Comparison of ENCODE assay signal across 8 mouse cellular contexts in the genomic region with DNA sequence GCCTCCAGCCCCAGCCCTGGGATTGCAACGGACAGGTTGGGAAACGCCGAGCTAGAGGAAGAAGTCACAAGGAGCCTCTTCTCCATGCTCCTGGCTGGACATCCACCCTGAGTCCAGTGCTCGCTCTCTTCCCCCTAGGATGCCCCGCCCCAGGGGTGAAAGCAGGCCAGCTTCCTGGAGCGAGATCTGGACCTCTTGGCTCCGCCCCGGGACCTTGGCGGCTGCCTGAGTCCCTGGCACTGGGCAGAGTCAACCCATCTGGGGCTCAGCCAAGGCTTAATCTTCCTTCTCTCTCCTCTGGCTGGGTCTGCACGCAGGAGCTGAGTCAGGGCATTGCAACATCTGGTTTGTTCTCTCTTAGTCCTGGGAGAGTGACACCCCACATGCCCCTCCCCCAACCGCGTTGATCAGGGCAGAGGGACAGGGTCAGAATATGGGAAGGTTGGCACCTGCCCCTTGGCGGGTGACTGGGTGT. TPM values are rescaled to one million over a fixed set of nuclear protein-coding genes. Genes with fewer than 3 reads are reported as not detected.
DNase-seq lines count a peak whose midpoint lies in the region; ATAC-seq and TF ChIP-seq lines count a peak whose summit lies in the region.
"Had no signal": no experiment of that assay in that cellular context is flagged by ENCODE, and none has a peak within 500 bp of the region (broad histone marks: within the 10 kb centered on the region; RNA-seq: fewer than 3 reads in every experiment).

No protein-coding gene starts in this region.

- H3K9ac ChIP-seq in liver, embryonic 15.5 days = no peak overlapping the region

- peak overlapping the region; percentile 33; the same call in 1 of the 2 replicates for H3K27ac ChIP-seq in liver, embryonic 15.5 days (replicated peaks)
- peak overlapping the region; percentile 81 for H3K27ac ChIP-seq in small intestine, adult 2 months (ENCODE audit: insufficient read depth, low read depth, low read length)

- H3K36me3 ChIP-seq in E14TG2a.4 (ENCODE audit: insufficient read depth, low read length) = no peaks in the 10 kb centered on the region
- no peaks in the 10 kb centered on the region for H3K36me3 ChIP-seq in liver, embryonic 15.5 days (replicated peaks)
- H3K36me3 ChIP-seq in small intestine, adult 2 months (ENCODE audit: control insufficient read depth, insufficient read depth, low read length) = no peaks in the 10 kb centered on the region

- ATAC-seq in hematopoietic stem cell, adult 5-6 weeks (replicated peaks in 1 of 2; ENCODE audit: insufficient read depth in 1 of 2, low FRiP score in 2 of 2, low TSS enrichment in 1 of 2, low read depth in 1 of 2, poor library complexity in 2 of 2, severe bottlenecking in 2 of 2) = peak; percentile 95 to 97
- peak; percentile 68 for ATAC-seq in liver, embryonic 15.5 days (ENCODE audit: insufficient read depth)

- H3K4me3 ChIP-seq in E14TG2a.4 (replicated peaks; ENCODE audit: low read length) = peak overlapping the region; percentile 61
- H3K4me3 ChIP-seq in liver, embryonic 15.5 days (replicated peaks) = no peak overlapping the region
- peak overlapping the region; percentile 7; the same call in 1 of the 2 replicates for H3K4me3 ChIP-seq in small intestine, adult 2 months (ENCODE audit: low read depth, low read length)

- H3K9me3 ChIP-seq in E14TG2a.4 (ENCODE audit: low read length) = no peaks in the 10 kb centered on the region
- H3K9me3 ChIP-seq in liver, embryonic 15.5 days (replicated peaks) = no peaks in the 10 kb centered on the region

- peak overlapping the region; percentile 27 for H3K4me2 ChIP-seq in liver, embryonic 15.5 days

- no peaks in the 10 kb centered on the region for H3K27me3 ChIP-seq in E14TG2a.4 (ENCODE audit: insufficient read depth, low read length)
- H3K27me3 ChIP-seq in liver, embryonic 15.5 days = no peaks in the 10 kb centered on the region
- H3K27me3 ChIP-seq in small intestine, adult 2 months (ENCODE audit: control insufficient read depth, insufficient read depth, low read length) = no peaks in the 10 kb centered on the region

- peaks cover 57% of the 10 kb centered on the region for H3K4me1 ChIP-seq in E14TG2a.4 (replicated peaks; ENCODE audit: low read depth, low read length)
- H3K4me1 ChIP-seq in liver, embryonic 15.5 days (replicated peaks) = peaks cover 18% of the 10 kb centered on the region
- peaks cover 40% of the 10 kb centered on the region for H3K4me1 ChIP-seq in small intestine, adult 2 months (ENCODE audit: control insufficient read depth, insufficient read depth, insufficient read length, low read length)

- TF ChIP-seq POLR2A in small intestine, adult 2 months (IDR thresholded peaks at IDR 0.05; ENCODE audit: low read depth, low read length) = peak; percentile 43; the same call in 1 of the 2 replicates

- 18% methylated on average over 13 of the region's 13 CpGs for WGBS in liver, embryonic 15.5 days (ENCODE audit: insufficient replicate concordance)
- 5% methylated on average over 13 of the region's 13 CpGs for WGBS in small intestine, adult 2 months

- DNase-seq in 416B (ENCODE audit: low read depth) = peak; percentile 98
- peak; percentile 96 for DNase-seq in gastrocnemius, adult 18-20 months (ENCODE audit: low spot score)
- no peak for DNase-seq in left cerebral cortex, adult 18-20 months (ENCODE audit: low spot score in 2 of 2)

- no peak for TF ChIP-seq CTCF in E14TG2a.4 (conservative IDR thresholded peaks at IDR 0.05; ENCODE audit: low read length)
- no peak for TF ChIP-seq CTCF in small intestine, adult 2 months (IDR thresholded peaks at IDR 0.05; ENCODE audit: extremely low read depth, insufficient read length, insufficient replicate concordance, low read depth, low read length)

RNA-seq across cellular contexts. Expression of gene Bcl3, which starts 8.1 kb away (rescaled TPM):
- total RNA-seq in gastrocnemius, adult 18-20 months (2021) = 1 to 10 TPM; 1.0 to 2.0 TPM
- total RNA-seq in hematopoietic stem cell, adult 5-6 weeks (2017) = 3.0 and 5.3 TPM in 2 replicates
- polyA plus RNA-seq in liver, embryonic 15.5 days (2015; fragmentation: Nextera tagmentation; extraction: Ambion mirVana) = 4.7 and 5.3 TPM in 2 replicates
- polyA plus RNA-seq in small intestine, adult 2 months (2012; rRNA removed) = 169 and 226 TPM in 2 replicates
- 1 to 10 TPM in 1 of 2 experiments, under 1 TPM in 1; 0.91 to 1.1 TPM for total RNA-seq in left cerebral cortex, adult 18-20 months (2021)

RNA-seq across cellular contexts. Expression of gene Gm19345, which starts 21.1 kb away (rescaled TPM):
- total RNA-seq in gastrocnemius, adult 18-20 months (2021) = not detected
- total RNA-seq in hematopoietic stem cell, adult 5-6 weeks (2017) = not detected in 2 replicates
- not detected in 2 replicates for polyA plus RNA-seq in liver, embryonic 15.5 days (2015; fragmentation: Nextera tagmentation; extraction: Ambion mirVana)
- 0.13 TPM in 1 of 2 replicates, not detected in the other for polyA plus RNA-seq in small intestine, adult 2 months (2012; rRNA removed)
- 1 to 10 TPM; 2.0 to 2.4 TPM for total RNA-seq in left cerebral cortex, adult 18-20 months (2021)

RNA-seq across cellular contexts. Expression of gene Ceacam16, which starts 30.4 kb away (rescaled TPM):
- total RNA-seq in gastrocnemius, adult 18-20 months (2021) = not detected
- 0.10 and 0.38 TPM in 2 replicates for total RNA-seq in hematopoietic stem cell, adult 5-6 weeks (2017)
- not detected in 2 replicates for polyA plus RNA-seq in liver, embryonic 15.5 days (2015; fragmentation: Nextera tagmentation; extraction: Ambion mirVana)
- polyA plus RNA-seq in small intestine, adult 2 months (2012; rRNA removed) = 0.47 and 1.3 TPM in 2 replicates
- total RNA-seq in left cerebral cortex, adult 18-20 months (2021) = not detected

RNA-seq across cellular contexts. Expression of gene Cblc, which starts 34.1 kb away (rescaled TPM):
- total RNA-seq in gastrocnemius, adult 18-20 months (2021) = not detected
- total RNA-seq in hematopoietic stem cell, adult 5-6 weeks (2017) = not detected in 2 replicates
- polyA plus RNA-seq in liver, embryonic 15.5 days (2015; fragmentation: Nextera tagmentation; extraction: Ambion mirVana) = 3.5 and 3.8 TPM in 2 replicates
- polyA plus RNA-seq in small intestine, adult 2 months (2012; rRNA removed) = 56.7 and 145 TPM in 2 replicates
- total RNA-seq in left cerebral cortex, adult 18-20 months (2021) = not detected

RNA-seq across cellular contexts. Expression of gene Ceacam19, which starts 57.0 kb away (rescaled TPM):
- total RNA-seq in gastrocnemius, adult 18-20 months (2021) = not detected
- not detected in 2 replicates for total RNA-seq in hematopoietic stem cell, adult 5-6 weeks (2017)
- polyA plus RNA-seq in liver, embryonic 15.5 days (2015; fragmentation: Nextera tagmentation; extraction: Ambion mirVana) = not detected in 2 replicates
- not detected in 2 replicates for polyA plus RNA-seq in small intestine, adult 2 months (2012; rRNA removed)
- total RNA-seq in left cerebral cortex, adult 18-20 months (2021) = not detected
- polyA plus RNA-seq: neural tube, embryonic 14.5 days had no signal

Comparison
In these comparisons a context has a peak if more than half of its experiments do, and no peak if none do; other contexts are left out.
1. DNase-seq: peak in 416B (single experiment) and gastrocnemius, adult 18-20 months (single experiment); none in left cerebral cortex, adult 18-20 months (0 of 2).